Mouse (Mus musculus) embryonic fibroblast, embryonic 13.5 days (primary cell): Measurements from ENCODE around the gene Ambra1. TPM values are rescaled to one million over a fixed set of nuclear protein-coding genes. Genes with fewer than 3 reads are reported as not detected.
A peak's percentile ranks its signal among the peaks of the same experiment; 100 is the strongest.

Experiments
- H3K27ac ChIP-seq: 2 replicates; pipeline ENCODE4 v1.5.1; 2012; ENCODE audit warnings: low read length, control low read depth, inconsistent platforms; ENCODE audit not compliant: insufficient read depth
- H3K4me1 ChIP-seq: 2 replicates; pipeline ENCODE4 v1.6.1; 2011; ENCODE audit warnings: low read length; ENCODE audit not compliant: control insufficient read depth, insufficient read depth
- H3K4me3 ChIP-seq: 2 replicates; pipeline ENCODE4 v1.5.1; 2011; ENCODE audit warnings: mild to moderate bottlenecking, control low read depth, low read length; ENCODE audit not compliant: insufficient read depth
- CTCF ChIP-seq: IDR thresholded peaks from 2 replicates; pipeline ENCODE4 v1.5.1; 2011; ENCODE audit warnings: mild to moderate bottlenecking, control low read depth, low read length, moderate library complexity, borderline replicate concordance; ENCODE audit not compliant: insufficient read depth
- POLR2A ChIP-seq: IDR thresholded peaks from 2 replicates; pipeline ENCODE4 v1.6.1; 2011; ENCODE audit warnings: low read depth, mild to moderate bottlenecking, control low read depth, low read length, moderate library complexity
- polyA plus RNA-seq: library from polyadenylated mRNA; stranded (reverse); fragments of >200 nt; gene quantifications from 2 replicates; pipeline ENCODE4 v1.2.4, GENCODE M21; 2011; ENCODE audit warnings: low read depth; ENCODE audit not compliant: missing spikeins, insufficient read length

Gene Ambra1
- polyA plus RNA-seq, 1 experiment = 23.8 TPM

GRCm38 (mm10) chr2:91932160-91932711 lies 202.3 kb downstream of the Ambra1 start, which contains the start of gene Mdk:
TSS of gene Mdk (minus strand) at chr2:91932297.
- TF ChIP-seq CTCF (no peak), POLR2A (no peak)
- peak within 1 kb of the TSS; percentile 11 for H3K4me3 ChIP-seq
- no peak within 1 kb of the TSS for H3K27ac ChIP-seq
- H3K4me1 ChIP-seq = no peaks in the 10 kb centered on the region

- TF ChIP-seq CTCF (no peak), POLR2A (no peak)
- Histone ChIP-seq H3K27ac (no peak overlapping the region), H3K4me3 (no peak overlapping the region)
Measured at GRCm38 (mm10) chr2:91932737-91933350, 202.9 kb downstream of the Ambra1 start.

GRCm38 (mm10) chr2:91933471-91933870 lies 203.5 kb downstream of the Ambra1 start:
- TF ChIP-seq POLR2A (no peak), CTCF (no peak)
- Histone ChIP-seq H3K27ac (no peak overlapping the region), H3K4me3 (no peak overlapping the region), H3K4me1 (no peaks in the 10 kb centered on the region)

More at GRCm38 (mm10) chr2:91932737-91933350, 202.9 kb downstream of the Ambra1 start:
- no peaks in the 10 kb centered on the region for H3K4me1 ChIP-seq

GRCm38 (mm10) chr2:91934016-91934415 lies 204.1 kb downstream of the Ambra1 start:
- no peaks in the 10 kb centered on the region for H3K4me1 ChIP-seq
- no peak for TF ChIP-seq POLR2A
- no peak for TF ChIP-seq CTCF
- H3K27ac ChIP-seq = no peak overlapping the region
- no peak overlapping the region for H3K4me3 ChIP-seq

- no peak overlapping the region for H3K27ac ChIP-seq
- no peaks in the 10 kb centered on the region for H3K4me1 ChIP-seq
- TF ChIP-seq CTCF (no peak), POLR2A (no peak)
- H3K4me3 ChIP-seq = no peak overlapping the region
Measured at GRCm38 (mm10) chr2:91934826-91935525, 205.0 kb downstream of the Ambra1 start.

GRCm38 (mm10) chr2:91936154-91936553 lies 206.2 kb downstream of the Ambra1 start:
- no peaks in the 10 kb centered on the region for H3K4me1 ChIP-seq
- TF ChIP-seq POLR2A (no peak), CTCF (no peak)

GRCm38 (mm10) chr2:91939303-91939935 lies 209.5 kb downstream of the Ambra1 start:
- Histone ChIP-seq H3K27ac (no peak overlapping the region), H3K4me1 (no peaks in the 10 kb centered on the region), H3K4me3 (no peak overlapping the region)
- no peak for TF ChIP-seq CTCF
- TF ChIP-seq POLR2A = no peak

More at GRCm38 (mm10) chr2:91936154-91936553, 206.2 kb downstream of the Ambra1 start:
- H3K4me3 ChIP-seq = no peak overlapping the region
- no peak overlapping the region for H3K27ac ChIP-seq

GRCm38 (mm10) chr2:91942356-91942755 lies 212.4 kb downstream of the Ambra1 start:
- 0 out of 2 replicates have a peak, but pooled peaks cover under 1% of the 10 kb centered on the region for H3K4me1 ChIP-seq
- no peak overlapping the region for H3K4me3 ChIP-seq
- no peak overlapping the region for H3K27ac ChIP-seq
- TF ChIP-seq POLR2A (no peak), CTCF (no peak)

- TF ChIP-seq POLR2A (no peak), CTCF (peak; percentile 99)
- Histone ChIP-seq H3K4me1 (0 out of 2 replicates have a peak, but pooled peaks cover 6% of the 10 kb centered on the region), H3K4me3 (no peak overlapping the region), H3K27ac (no peak overlapping the region)
Measured at GRCm38 (mm10) chr2:91944170-91944950, 214.4 kb downstream of the Ambra1 start.
